Mouse (Mus musculus): ENCODE data around the gene Gm14391. TPM values are rescaled to one million over a fixed set of nuclear protein-coding genes. Genes with fewer than 3 reads are reported as not detected.
"Not testable (repeated sequence)": the region's sequence is repeated elsewhere in the genome, so short reads cannot be mapped to it uniquely, and the experiment has no call there.

Gm14391 gene
- total RNA-seq (2021), result 10 to 100 TPM; 58.8 to 65.7 TPM

GRCm38 (mm10) chr2:175206732-175207131 lies at the start of gene Gm14391:
Gm14391 (minus strand) TSS chr2:175206917.
- DNase-seq (ENCODE audit: low spot score); intact Hi-C loops (cut with DNase I): not testable (repeated sequence)

GRCm38 (mm10) chr2:175179008-175179407 lies 27.7 kb downstream of the Gm14391 start:
- DNase-seq (ENCODE audit: low spot score); intact Hi-C loops (cut with DNase I): not testable (repeated sequence)

DNA sequence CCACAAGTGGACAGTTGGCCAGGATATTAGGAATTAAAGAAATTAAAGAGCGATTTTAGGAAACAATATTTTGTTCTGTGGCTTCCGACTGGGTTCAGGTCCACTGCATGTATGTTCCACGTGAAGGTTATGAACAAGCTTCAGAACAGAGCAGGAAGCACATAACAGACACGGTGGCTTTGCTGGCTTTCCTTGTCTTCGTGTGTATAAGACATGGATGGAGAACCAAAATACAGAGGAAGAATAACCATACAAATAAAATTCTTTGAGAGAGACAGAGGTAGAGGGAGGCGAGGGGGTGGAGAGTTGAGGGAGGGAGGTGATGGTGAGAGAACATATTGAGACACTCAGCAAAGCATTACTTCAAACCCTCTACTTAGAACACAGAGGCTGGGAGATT lies 30.4 kb downstream of the Gm14391 start:
- intact Hi-C loops (cut with DNase I), result no loop called here

GRCm38 (mm10) chr2:175175401-175176180 lies 31.1 kb downstream of the Gm14391 start, which contains the start of gene Gm14443:
Gm14443 (minus strand) TSS chr2:175175871.
- DNase-seq (ENCODE audit: low spot score); intact Hi-C loops (cut with DNase I): not testable (repeated sequence)

More for the DNA sequence above, 30.4 kb downstream of the Gm14391 start:
- no peak for DNase-seq (ENCODE audit: low spot score)

GRCm38 (mm10) chr2:175174058-175174457 lies 32.7 kb downstream of the Gm14391 start:
- DNase-seq (ENCODE audit: low spot score); intact Hi-C loops (cut with DNase I): not testable (repeated sequence)

DNA sequence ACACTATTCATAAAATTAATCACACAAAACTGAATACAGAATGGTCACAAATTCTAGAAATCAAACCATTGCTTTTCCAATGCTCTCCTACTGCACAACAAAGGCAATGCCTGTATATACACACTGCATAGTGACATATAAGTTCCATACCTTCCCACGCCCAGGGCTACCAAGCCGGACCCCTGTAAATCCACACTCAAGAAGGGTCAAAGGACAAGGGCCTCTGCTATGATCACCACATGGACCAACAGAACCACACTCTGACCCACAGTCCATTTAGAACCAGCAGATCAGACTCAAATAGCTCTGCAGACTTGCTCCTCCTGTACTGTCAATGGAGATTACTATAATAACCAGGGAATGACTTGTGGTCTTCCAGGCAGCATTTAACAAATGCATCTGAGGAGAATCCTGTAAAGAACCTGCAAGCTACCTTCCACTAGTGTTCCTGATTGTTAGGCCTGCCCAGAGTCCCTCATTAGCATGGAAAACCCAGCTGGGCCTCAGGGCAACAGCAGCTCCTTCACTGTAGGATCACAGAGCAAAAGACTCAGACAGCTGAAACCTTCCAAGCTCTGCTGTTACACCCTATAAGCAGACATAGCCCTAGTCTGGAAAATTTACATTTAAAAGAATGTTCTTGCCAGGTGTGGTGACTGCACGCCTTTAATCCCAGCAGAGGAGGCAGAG lies 33.7 kb downstream of the Gm14391 start:
- DNase-seq (ENCODE audit: low spot score); intact Hi-C loops (cut with DNase I): not testable (repeated sequence)

DNA sequence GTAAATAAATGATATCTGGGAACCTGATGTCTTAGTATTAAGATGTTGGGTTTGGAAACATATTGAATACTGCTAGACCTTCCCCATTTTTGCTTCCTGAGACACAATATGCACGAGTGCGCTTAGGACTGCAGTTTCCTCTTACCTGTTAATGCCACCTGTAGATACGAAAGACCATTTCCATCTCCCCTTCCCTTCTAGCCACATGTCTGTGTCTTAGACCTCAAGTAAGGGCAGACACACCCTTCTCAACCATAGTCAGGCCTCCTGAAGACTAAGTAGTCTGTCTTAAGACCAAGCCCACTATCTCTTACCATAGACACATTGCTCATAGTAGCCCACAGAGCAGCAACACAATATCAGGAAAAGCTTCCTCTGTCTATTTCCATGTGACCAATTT lies 34.6 kb downstream of the Gm14391 start:
- intact Hi-C loops (cut with DNase I), result no loop called here
- DNase-seq (ENCODE audit: low spot score), result no peak

DNA sequence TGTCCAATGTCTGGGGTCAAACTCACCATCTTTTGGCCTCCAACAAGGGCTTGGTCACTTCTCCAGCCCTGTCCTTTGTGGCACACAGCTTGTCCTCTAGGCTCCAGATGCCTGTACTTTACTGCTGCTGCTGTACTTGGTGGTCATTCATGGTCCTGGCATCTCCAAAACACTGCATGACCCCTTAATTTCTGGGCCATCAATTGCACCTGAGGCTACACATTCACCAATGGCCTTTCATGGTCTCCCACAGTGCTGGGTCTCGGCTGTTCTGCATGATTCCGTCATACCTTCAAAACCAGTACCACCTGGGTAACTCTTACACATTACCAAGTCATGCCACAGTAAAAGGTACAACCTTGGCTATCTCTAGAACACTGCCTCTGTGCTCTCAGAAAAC lies 39.8 kb downstream of the Gm14391 start:
- intact Hi-C loops (cut with DNase I), result not testable (repeated sequence)

GRCm38 (mm10) chr2:175165110-175165509 lies 41.6 kb downstream of the Gm14391 start:
- intact Hi-C loops (cut with DNase I); DNase-seq (ENCODE audit: low spot score): not testable (repeated sequence)

More for the DNA sequence above, 39.8 kb downstream of the Gm14391 start:
- DNase-seq (ENCODE audit: low spot score), result not testable (repeated sequence)

DNA sequence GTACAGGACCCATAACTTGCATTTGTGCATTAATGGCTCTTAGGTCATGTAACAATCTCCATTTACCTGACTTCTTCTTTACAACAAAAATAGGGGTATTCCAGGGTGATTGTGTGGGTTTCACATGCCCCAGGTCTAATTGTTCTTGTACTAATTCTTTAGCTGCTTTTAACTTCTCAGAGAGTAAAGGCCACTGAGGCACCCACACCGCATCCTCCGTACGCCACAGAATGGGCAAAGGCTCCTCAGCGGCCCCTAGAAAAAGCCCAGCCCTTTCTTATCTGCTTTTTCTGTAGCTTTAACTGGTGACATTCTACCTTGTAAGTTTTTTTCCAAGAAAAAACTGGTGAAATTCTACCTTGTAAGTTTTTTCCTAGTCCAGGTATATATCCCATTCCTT lies 45.3 kb downstream of the Gm14391 start:
- intact Hi-C loops (cut with DNase I); DNase-seq (ENCODE audit: low spot score): not testable (repeated sequence)

DNA sequence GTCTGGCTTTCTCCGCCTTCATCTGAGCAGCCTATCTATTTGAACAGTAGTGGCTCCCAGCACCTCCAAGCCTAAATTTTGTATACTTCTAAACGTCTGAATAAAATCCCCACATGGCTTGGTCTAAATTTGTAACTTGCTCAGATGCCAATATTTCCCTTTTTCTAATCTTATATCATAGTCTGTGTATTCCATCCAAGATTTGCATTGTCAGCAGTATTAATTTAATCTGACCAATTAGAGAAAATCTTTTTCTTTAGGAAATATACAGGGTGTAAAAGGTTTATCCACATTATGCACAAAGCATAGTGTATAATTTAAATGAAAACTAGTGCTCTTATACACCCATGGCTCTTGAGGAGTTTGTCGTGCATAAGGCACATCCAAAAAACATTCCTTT lies 48.1 kb downstream of the Gm14391 start:
- intact Hi-C loops (cut with DNase I), result no loop called here
- no peak for DNase-seq (ENCODE audit: low spot score)

DNA sequence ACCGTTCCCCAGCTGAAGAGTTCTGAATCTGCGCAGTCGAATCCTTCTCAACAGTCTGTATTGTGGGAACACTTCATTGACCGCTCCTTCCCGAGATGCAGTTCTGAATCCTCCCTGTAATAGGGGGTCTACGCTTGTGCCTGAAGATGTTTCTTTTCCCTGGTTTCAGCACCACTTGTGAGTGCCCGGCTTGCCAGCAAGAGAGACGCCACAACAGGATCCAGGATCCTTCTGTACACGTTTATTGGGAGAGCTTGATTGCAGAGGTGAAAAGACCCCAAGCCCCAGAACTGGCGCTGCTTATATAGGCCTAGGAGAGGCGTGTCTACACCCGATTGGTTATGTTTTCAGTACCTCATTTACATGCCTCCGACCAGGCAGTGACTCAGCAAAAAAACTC lies 50.0 kb downstream of the Gm14391 start:
- intact Hi-C loops (cut with DNase I), result no loop called here
- DNase-seq (ENCODE audit: low spot score), result no peak

DNA sequence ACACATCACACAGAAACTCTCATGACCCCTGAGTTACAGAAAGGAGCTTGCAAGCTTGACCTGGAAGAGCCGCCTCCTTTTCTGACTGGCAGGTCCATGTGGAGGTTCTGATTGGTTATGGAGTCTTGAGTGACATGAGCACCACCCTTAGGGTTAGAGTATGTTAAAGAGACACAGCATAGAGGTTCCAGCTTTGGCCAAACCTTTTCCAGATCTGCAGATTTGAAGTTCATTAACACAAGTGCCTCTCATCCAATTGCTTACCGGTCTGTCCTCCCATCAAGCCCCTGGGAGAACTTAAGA lies 64.8 kb downstream of the Gm14391 start, which contains the start of gene Gm14399:
Gene Gm14399 (minus strand): TSS at position 20 of the 303 bp plus-strand sequence.
- intact Hi-C loops (cut with DNase I), result not testable (repeated sequence)

DNA sequence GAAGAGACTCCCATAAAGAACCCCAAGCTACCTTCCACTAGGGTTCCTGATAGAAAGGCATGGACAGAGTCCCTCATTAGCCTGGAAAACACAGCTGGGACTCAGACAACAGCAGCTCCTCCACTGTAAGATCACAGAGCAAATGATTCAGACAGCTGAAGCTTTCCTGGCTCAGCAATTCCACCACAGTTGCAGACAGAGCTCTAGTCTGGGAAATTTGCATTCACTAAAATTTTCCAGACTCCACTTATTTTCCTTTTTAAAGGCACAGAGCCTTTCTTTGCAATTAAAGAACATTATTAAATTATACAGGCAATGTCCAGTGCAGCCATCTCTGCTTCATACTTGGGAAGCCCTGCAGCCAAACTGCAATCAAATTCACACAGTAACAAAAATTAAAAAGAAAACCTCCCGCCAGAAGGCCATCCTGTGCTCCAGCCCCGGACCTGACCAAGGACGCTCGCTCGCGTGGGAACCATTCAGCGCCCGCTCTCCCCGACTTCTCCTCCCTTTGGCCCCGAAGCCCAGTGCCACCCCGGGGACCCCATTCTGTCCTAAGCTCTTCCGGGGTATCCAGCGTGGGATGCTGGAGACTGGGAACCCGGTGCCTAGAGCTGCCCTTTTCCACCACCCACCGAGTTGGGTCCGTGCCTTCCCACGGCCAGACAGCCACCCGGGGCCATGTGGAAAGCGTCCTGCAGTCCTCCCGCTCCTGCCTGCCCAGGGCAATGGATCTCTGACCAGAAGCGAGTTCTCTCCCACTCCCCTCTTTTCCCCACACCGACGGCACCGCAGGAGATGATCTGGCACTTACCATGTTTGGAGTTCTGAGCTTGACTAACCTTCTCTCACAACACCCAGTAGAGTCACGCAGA lies 65.4 kb downstream of the Gm14391 start:
- intact Hi-C loops (cut with DNase I); DNase-seq (ENCODE audit: low spot score): not testable (repeated sequence)

More for the DNA sequence above, 64.8 kb downstream of the Gm14391 start, which contains the start of gene Gm14399:
- DNase-seq (ENCODE audit: low spot score), result not testable (repeated sequence)

Other genes starting within 250 kb of the Gm14391 start
- under 1 TPM in 1 of 2 experiments, not detected in 1; 0.57 TPM for gene Gm14444, start 196.7 kb downstream of the Gm14391 start, total RNA-seq (2021)
- gene Gm14393, start 139.1 kb downstream of the Gm14391 start, total RNA-seq (2021), result 1 to 10 TPM in 1 of 2 experiments, under 1 TPM in 1; 0.83 to 1.3 TPM
- gene Gm14399, start 64.9 kb downstream of the Gm14391 start, total RNA-seq (2021), result 10 to 100 TPM in 1 of 2 experiments, 1 to 10 TPM in 1; 8.7 to 11.8 TPM
- under 1 TPM; 0.53 to 0.55 TPM for gene Gm14443, start 31.0 kb downstream of the Gm14391 start, total RNA-seq (2021)
- 10 to 100 TPM in 1 of 2 experiments, not detected in 1; 13.8 TPM for gene Gm14440, start 68.2 kb upstream of the Gm14391 start, total RNA-seq (2021)
- 10 to 100 TPM; 44.6 to 46.0 TPM for gene Gm4631, start 131.3 kb upstream of the Gm14391 start, total RNA-seq (2021)
- gene Zfp968, start 165.5 kb upstream of the Gm14391 start, total RNA-seq (2021), result 10 to 100 TPM; 38.4 to 48.0 TPM
- gene Gm4724, start 228.9 kb upstream of the Gm14391 start, total RNA-seq (2021), result 1 to 10 TPM; 1.9 to 2.6 TPM